7 mouse cellular contexts compared by ENCODE assay signal in the genomic region with DNA sequence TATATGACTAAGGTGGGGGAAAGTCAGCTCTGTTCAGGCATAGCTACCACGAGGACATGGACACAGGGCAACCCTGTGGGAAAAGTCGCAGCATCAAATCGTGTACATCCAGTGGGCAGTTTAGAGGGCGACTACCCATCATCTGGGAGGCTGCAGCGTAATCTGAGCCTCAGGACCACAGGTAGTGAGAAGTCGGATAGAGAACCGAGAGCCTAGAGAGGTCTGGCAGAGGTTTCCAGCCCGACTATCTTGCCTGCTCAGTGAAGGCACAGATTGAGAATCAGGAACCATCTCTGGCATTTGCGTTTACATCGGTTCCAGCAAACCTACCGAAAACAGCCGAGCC. TPM values are rescaled to one million over a fixed set of nuclear protein-coding genes. Genes with fewer than 3 reads are reported as not detected.
DNase-seq lines count a peak whose midpoint lies in the region; ATAC-seq and TF ChIP-seq lines count a peak whose summit lies in the region.

No protein-coding gene starts in this region.

- peak in 1 of 2 experiments; percentile 11 for DNase-seq in spleen, adult 2 months (ENCODE audit: low read depth in 1 of 2, low spot score in 2 of 2)
- no peak for DNase-seq in spleen, postnatal 4 days (ENCODE audit: low spot score in 2 of 2)
- no peak for DNase-seq in forebrain, embryonic 10.5 days (ENCODE audit: extremely low spot score, low spot score)
- DNase-seq in cerebellum, postnatal 4 days (ENCODE audit: low spot score in 2 of 2) = no peak
- no peak for DNase-seq in layer of hippocampus, postnatal 10 days (ENCODE audit: low spot score in 2 of 2)

- ATAC-seq in limb, embryonic 15.5 days (ENCODE audit: insufficient number of reproducible peaks, low FRiP score, low TSS enrichment, low read depth) = 0 out of 2 replicates have a peak, but pooled peaks have one; percentile 4
- ATAC-seq in stomach, embryonic 16.5 days (ENCODE audit: insufficient read depth, low FRiP score) = peak; percentile 10; the same call in 1 of the 2 replicates

- TF ChIP-seq POLR2A in spleen, adult 2 months (IDR thresholded peaks at IDR 0.05; ENCODE audit: low read depth, low read length) = no peak

- peaks cover 2% of the 10 kb centered on the region; the same call in 1 of the 2 replicates for H3K4me1 ChIP-seq in spleen, adult 2 months (ENCODE audit: control insufficient read depth, insufficient read depth, insufficient read length)
- H3K4me1 ChIP-seq in forebrain, embryonic 10.5 days = peaks cover 22% of the 10 kb centered on the region
- H3K4me1 ChIP-seq in limb, embryonic 15.5 days = peaks cover 18% of the 10 kb centered on the region
- no peaks in the 10 kb centered on the region for H3K4me1 ChIP-seq in stomach, embryonic 16.5 days (ENCODE audit: control insufficient read depth, insufficient read depth, low read length)

- peak overlapping the region; percentile 71 for H3K4me3 ChIP-seq in spleen, adult 2 months (ENCODE audit: extremely low read depth, insufficient read depth, insufficient read length)
- H3K4me3 ChIP-seq in forebrain, embryonic 10.5 days = peak overlapping the region; percentile 68
- peak overlapping the region; percentile 65 for H3K4me3 ChIP-seq in limb, embryonic 15.5 days
- H3K4me3 ChIP-seq in stomach, embryonic 16.5 days (replicated peaks; ENCODE audit: low read length) = peak overlapping the region; percentile 62

- peak overlapping the region; percentile 84 for H3K4me2 ChIP-seq in limb, embryonic 15.5 days
- peak overlapping the region; percentile 75 for H3K4me2 ChIP-seq in stomach, embryonic 16.5 days (ENCODE audit: low read depth, low read length)

- H3K9ac ChIP-seq in limb, embryonic 15.5 days = peak overlapping the region; percentile 55
- H3K9ac ChIP-seq in stomach, embryonic 16.5 days (ENCODE audit: low read length) = peak overlapping the region; percentile 72

- H3K27ac ChIP-seq in spleen, adult 2 months (ENCODE audit: insufficient read depth, low read length) = peak overlapping the region; percentile 58
- H3K27ac ChIP-seq in forebrain, embryonic 10.5 days = peak overlapping the region; percentile 89
- H3K27ac ChIP-seq in limb, embryonic 15.5 days = peak overlapping the region; percentile 96
- H3K27ac ChIP-seq in stomach, embryonic 16.5 days (ENCODE audit: low read length) = peak overlapping the region; percentile 90

- WGBS in spleen, adult 2 months = 1% methylated on average over 12 of the region's 12 CpGs
- 1% methylated on average over 12 of the region's 12 CpGs for WGBS in forebrain, embryonic 10.5 days
- WGBS in limb, embryonic 15.5 days = under 1% methylated on average over 12 of the region's 12 CpGs
- 1% methylated on average over 12 of the region's 12 CpGs for WGBS in stomach, embryonic 16.5 days

- H3K36me3 ChIP-seq in spleen, adult 2 months (ENCODE audit: control insufficient read depth, insufficient read depth, low read length) = peaks cover 9% of the 10 kb centered on the region
- peaks cover 69% of the 10 kb centered on the region for H3K36me3 ChIP-seq in forebrain, embryonic 10.5 days (replicated peaks)
- peaks cover 50% of the 10 kb centered on the region for H3K36me3 ChIP-seq in limb, embryonic 15.5 days
- H3K36me3 ChIP-seq in stomach, embryonic 16.5 days (ENCODE audit: control insufficient read depth, insufficient read depth, low read length) = peaks cover 3% of the 10 kb centered on the region; the same call in 1 of the 2 replicates

- no peaks in the 10 kb centered on the region for H3K27me3 ChIP-seq in spleen, adult 2 months (ENCODE audit: control insufficient read depth, insufficient read depth, low read length)
- H3K27me3 ChIP-seq in forebrain, embryonic 10.5 days (ENCODE audit: poor library complexity, severe bottlenecking) = no peaks in the 10 kb centered on the region
- H3K27me3 ChIP-seq in limb, embryonic 15.5 days = no peaks in the 10 kb centered on the region
- no peaks in the 10 kb centered on the region for H3K27me3 ChIP-seq in stomach, embryonic 16.5 days (ENCODE audit: control insufficient read depth, insufficient read depth, low read length)

- no peaks in the 10 kb centered on the region for H3K9me3 ChIP-seq in forebrain, embryonic 10.5 days
- H3K9me3 ChIP-seq in limb, embryonic 15.5 days = no peaks in the 10 kb centered on the region
- H3K9me3 ChIP-seq in stomach, embryonic 16.5 days (replicated peaks; ENCODE audit: control insufficient read depth, low read length) = no peaks in the 10 kb centered on the region

- no peak for TF ChIP-seq CTCF in spleen, adult 2 months (IDR thresholded peaks at IDR 0.05; ENCODE audit: extremely low read depth, insufficient read depth, insufficient read length, insufficient replicate concordance)

RNA-seq across cellular contexts. Expression of a gene that starts 0.3 kb away (rescaled TPM):
- polyA plus RNA-seq in spleen, adult 2 months (2012; rRNA removed) = 15.0 and 16.5 TPM in 2 replicates
- polyA plus RNA-seq in forebrain, embryonic 10.5 days (2016; fragmentation: Nextera tagmentation; extraction: Ambion mirVana) = 102 and 105 TPM in 2 replicates
- polyA plus RNA-seq in limb, embryonic 15.5 days (2015; fragmentation: Nextera tagmentation; extraction: Ambion mirVana) = 152 and 153 TPM in 2 replicates
- polyA plus RNA-seq in stomach, embryonic 16.5 days (2015; fragmentation: Nextera tagmentation; extraction: Ambion mirVana) = 94.2 and 119 TPM in 2 replicates
- 10 to 100 TPM; 65.2 to 73.8 TPM for total RNA-seq in layer of hippocampus, postnatal 10 days (2021)

RNA-seq across cellular contexts. Expression of a gene that starts 9.8 kb away (rescaled TPM):
- polyA plus RNA-seq in spleen, adult 2 months (2012; rRNA removed) = 14.7 and 29.4 TPM in 2 replicates
- polyA plus RNA-seq in forebrain, embryonic 10.5 days (2016; fragmentation: Nextera tagmentation; extraction: Ambion mirVana) = 245 and 247 TPM in 2 replicates
- 145 and 174 TPM in 2 replicates for polyA plus RNA-seq in limb, embryonic 15.5 days (2015; fragmentation: Nextera tagmentation; extraction: Ambion mirVana)
- 133 and 154 TPM in 2 replicates for polyA plus RNA-seq in stomach, embryonic 16.5 days (2015; fragmentation: Nextera tagmentation; extraction: Ambion mirVana)
- total RNA-seq in layer of hippocampus, postnatal 10 days (2021) = 10 to 100 TPM; 46.5 to 51.9 TPM

RNA-seq across cellular contexts. Expression of a gene that starts 34.1 kb away (rescaled TPM):
- 21.9 and 55.4 TPM in 2 replicates for polyA plus RNA-seq in spleen, adult 2 months (2012; rRNA removed)
- 36.4 and 41.3 TPM in 2 replicates for polyA plus RNA-seq in forebrain, embryonic 10.5 days (2016; fragmentation: Nextera tagmentation; extraction: Ambion mirVana)
- polyA plus RNA-seq in limb, embryonic 15.5 days (2015; fragmentation: Nextera tagmentation; extraction: Ambion mirVana) = 29.8 and 32.3 TPM in 2 replicates
- polyA plus RNA-seq in stomach, embryonic 16.5 days (2015; fragmentation: Nextera tagmentation; extraction: Ambion mirVana) = 54.6 and 64.2 TPM in 2 replicates
- 1 to 10 TPM; 7.3 to 9.4 TPM for total RNA-seq in layer of hippocampus, postnatal 10 days (2021)
